Mouse (Mus musculus): ENCODE results near the gene Pcdh11x. TPM values are rescaled to one million over a fixed set of nuclear protein-coding genes. Genes with fewer than 3 reads are reported as not detected.

Pcdh11x gene
- 0.01 and 0.03 TPM in 2 replicates for polyA plus RNA-seq (2012; rRNA removed)

GRCm38 (mm10) chrX:120290011-120290899 is at the start of gene Pcdh11x:
Gene Pcdh11x, plus strand, starts transcription at chrX:120290259.

GRCm38 (mm10) chrX:120312995-120313394 is 22.9 kb downstream of the Pcdh11x start, which contains the start of gene H2afb3:
Gene H2afb3, minus strand, starts transcription at chrX:120313095.

Other genes starting within 250 kb of the Pcdh11x start
- gene H2afb3, start 22.8 kb downstream of the Pcdh11x start, polyA plus RNA-seq (2012; rRNA removed), result not detected in 2 replicates